Mouse (Mus musculus): ENCODE measurements around the gene Sirt7.

DNA sequence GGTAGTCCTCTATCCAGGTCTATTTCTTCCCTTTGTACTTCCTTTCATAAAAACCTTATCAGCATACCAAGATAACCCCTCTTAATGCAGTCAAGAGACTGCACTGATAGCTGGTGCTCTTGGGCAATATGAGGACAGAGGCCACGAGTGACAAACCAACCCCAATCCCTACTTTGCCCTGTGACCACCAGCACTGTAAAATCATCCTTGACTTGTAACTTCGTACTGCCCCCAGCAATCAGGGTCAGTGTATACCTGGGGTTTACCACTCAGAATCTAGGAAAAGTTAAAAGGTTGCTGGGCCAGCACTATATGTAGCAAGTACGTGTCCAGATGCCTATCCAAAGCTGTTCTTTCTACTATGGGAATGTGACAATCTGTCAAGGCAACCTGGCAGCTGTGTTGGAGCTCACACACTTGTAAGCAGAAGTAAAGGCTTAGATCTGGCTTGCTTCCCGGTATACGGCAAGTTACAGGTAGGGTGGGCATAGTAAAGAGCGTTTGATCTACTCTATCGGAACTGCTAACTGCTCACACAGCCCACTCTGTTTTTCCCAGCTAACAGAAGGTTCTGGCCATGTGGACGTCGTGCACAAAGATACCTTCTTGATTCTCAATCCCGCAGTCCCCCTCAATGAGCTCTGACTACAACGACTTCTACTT is 53.2 kb downstream of the Sirt7 start:
- no peak for TF ChIP-seq GATA1 (IDR thresholded peaks at IDR 0.05; ENCODE audit: low read length)
- no peak for TF ChIP-seq TAL1 (IDR thresholded peaks at IDR 0.05; ENCODE audit: low read length)

Data from erythroblast, embryonic 14.5 days (primary cell).